Mouse (Mus musculus) embryonic fibroblast, embryonic 13.5 days (primary cell): ENCODE measurements at regions not wholly inside any gene's neighbourhood (a gene's known extent, or its start where the extent isn't known, plus 50 kb on each side); places are given as distances from the start of the nearest gene placed in this dataset.

Experiments used
- CTCF ChIP-seq: IDR thresholded peaks from 2 replicates; pipeline ENCODE4 v1.5.1; 2011; ENCODE audit warnings: mild to moderate bottlenecking, control low read depth, low read length, moderate library complexity, borderline replicate concordance; ENCODE audit not compliant: insufficient read depth
- POLR2A ChIP-seq: IDR thresholded peaks from 2 replicates; pipeline ENCODE4 v1.6.1; 2011; ENCODE audit warnings: low read depth, mild to moderate bottlenecking, control low read depth, low read length, moderate library complexity

GRCm38 (mm10) chr7:116946448-116946847 is 434.3 kb upstream of the Xylt1 start:
- TF ChIP-seq CTCF (no peak), POLR2A (no peak)
